Mouse (Mus musculus) midbrain, embryonic 10.5 days (tissue): Measurements from ENCODE around the gene Gm9945. TPM values are rescaled to one million over a fixed set of nuclear protein-coding genes. Genes with fewer than 3 reads are reported as not detected.

Experiments
- DNase-seq: peaks from one replicate; pipeline ENCODE4 v3.0.0-alpha.2; 2017; ENCODE audit warnings: low spot score
- H3K27ac ChIP-seq: fragments of 300-500 bp; sonication (generic); replicated peaks from 2 replicates; pipeline ENCODE4 v1.5.1; 2016; ENCODE audit warnings: mild to moderate bottlenecking
- H3K27me3 ChIP-seq: fragments of 300-500 bp; sonication (generic); 2 replicates; pipeline ENCODE4 v1.6.1; 2016; ENCODE audit warnings: low read depth, mild to moderate bottlenecking; ENCODE audit not compliant: poor library complexity, severe bottlenecking
- H3K36me3 ChIP-seq: fragments of 300-500 bp; sonication (generic); 2 replicates; pipeline ENCODE4 v1.6.1; 2016; ENCODE audit warnings: mild to moderate bottlenecking, moderate library complexity
- H3K4me1 ChIP-seq: fragments of 300-500 bp; sonication (generic); 2 replicates; pipeline ENCODE4 v1.6.1; 2016
- H3K4me3 ChIP-seq: fragments of 300-500 bp; sonication (generic); 2 replicates; pipeline ENCODE4 v1.5.1; 2016; ENCODE audit warnings: mild to moderate bottlenecking, moderate library complexity
- H3K9me3 ChIP-seq: fragments of 300-500 bp; sonication (generic); replicated peaks from 2 replicates; pipeline ENCODE4 v1.6.1; 2016; ENCODE audit warnings: mild to moderate bottlenecking
- WGBS: fragments of 180-500 bp; shearing (Covaris S2); methylation state at CpG from one replicate; pipeline ENCODE4 v1.1.7; 2016; 5-methylcytosine and 5-hydroxymethylcytosine counted together
- polyA plus RNA-seq: library from polyadenylated mRNA; unstranded; fragments of >200 nt; fragmentation: Nextera tagmentation; extraction: Ambion mirVana; gene quantifications from 2 replicates; pipeline ENCODE4 v1.2.1, GENCODE M21; 2016

Gene Gm9945
- polyA plus RNA-seq, 1 experiment from 2014 or later: not detected

DNA sequence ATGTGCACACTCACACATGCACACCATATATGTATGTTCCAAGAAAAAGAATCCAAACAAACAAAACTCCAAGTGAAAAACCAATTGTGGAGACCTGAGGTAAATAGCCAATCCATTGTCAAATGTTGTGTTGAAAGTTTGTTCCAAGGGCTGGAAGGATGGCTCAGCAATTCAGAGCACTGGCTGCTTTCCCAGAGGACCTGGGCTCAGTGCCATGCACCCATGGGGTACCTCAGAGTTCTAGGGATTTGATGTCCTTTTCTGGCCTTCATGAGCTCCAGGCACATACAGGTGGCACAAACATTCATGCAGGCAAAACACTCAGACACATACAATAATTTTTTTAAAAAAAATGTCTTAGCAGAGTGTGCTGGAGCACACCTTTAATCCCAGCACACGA lies 31.4 kb upstream of the Gm9945 start:
- no peaks in the 10 kb centered on the region; the same call in 1 of the 2 replicates for H3K27me3 ChIP-seq
- no peak overlapping the region for H3K4me3 ChIP-seq
- DNase-seq: no peak
- H3K36me3 ChIP-seq: no peaks in the 10 kb centered on the region
- no peaks in the 10 kb centered on the region for H3K9me3 ChIP-seq
- WGBS: 95% methylated on average over 1 of the region's 1 CpGs
- H3K4me1 ChIP-seq: no peaks in the 10 kb centered on the region
- H3K27ac ChIP-seq: no peak overlapping the region

DNA sequence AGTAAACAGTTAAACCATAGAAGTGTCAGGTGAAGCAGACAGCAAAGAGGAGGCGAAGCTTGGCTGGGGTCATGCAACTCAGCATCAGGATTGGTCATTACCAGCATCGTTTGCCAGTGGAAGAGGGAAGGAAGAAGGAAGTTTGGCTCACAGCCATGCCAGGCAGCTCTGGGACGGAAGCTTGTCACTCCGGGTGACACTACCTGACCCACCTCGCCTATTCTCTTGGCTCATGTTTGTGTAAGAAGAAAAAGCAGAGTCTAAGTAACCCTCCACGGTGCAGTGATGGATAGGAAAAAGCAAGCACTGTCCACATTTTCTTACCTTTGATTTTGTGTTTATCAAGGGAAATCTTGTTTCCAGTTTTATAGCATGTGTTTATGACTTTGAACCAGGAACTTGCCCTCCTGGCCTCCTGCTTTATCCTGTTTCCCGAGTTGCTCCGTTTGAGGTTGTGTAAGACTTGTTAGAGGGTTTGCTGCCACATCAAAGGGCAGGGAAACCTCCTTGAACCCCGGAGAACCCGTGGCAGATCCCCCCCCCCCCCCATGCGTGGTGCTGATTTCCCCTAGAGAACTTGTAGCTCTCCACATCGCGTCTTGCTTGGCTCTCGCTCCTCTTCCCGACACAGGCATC lies 29.8 kb upstream of the Gm9945 start:
- H3K4me3 ChIP-seq: no peak overlapping the region
- no peak for DNase-seq
- WGBS: 70% methylated on average over 15 of the region's 15 CpGs
- no peak overlapping the region for H3K27ac ChIP-seq
- H3K27me3 ChIP-seq: peaks cover 7% of the 10 kb centered on the region
- no peaks in the 10 kb centered on the region for H3K9me3 ChIP-seq
- H3K4me1 ChIP-seq: no peaks in the 10 kb centered on the region
- H3K36me3 ChIP-seq: no peaks in the 10 kb centered on the region

- WGBS: 78% methylated on average over 2 of the region's 2 CpGs
- H3K4me3 ChIP-seq: no peak overlapping the region
- no peak overlapping the region for H3K27ac ChIP-seq
- H3K36me3 ChIP-seq: no peaks in the 10 kb centered on the region
- no peak for DNase-seq
- H3K4me1 ChIP-seq: 0 out of 2 replicates have a peak, but pooled peaks cover under 1% of the 10 kb centered on the region
- no peaks in the 10 kb centered on the region for H3K9me3 ChIP-seq
- H3K27me3 ChIP-seq: peaks cover 18% of the 10 kb centered on the region
Observed at GRCm38 (mm10) chr11:53451361-53451760, 28.6 kb upstream of the Gm9945 start.

DNA sequence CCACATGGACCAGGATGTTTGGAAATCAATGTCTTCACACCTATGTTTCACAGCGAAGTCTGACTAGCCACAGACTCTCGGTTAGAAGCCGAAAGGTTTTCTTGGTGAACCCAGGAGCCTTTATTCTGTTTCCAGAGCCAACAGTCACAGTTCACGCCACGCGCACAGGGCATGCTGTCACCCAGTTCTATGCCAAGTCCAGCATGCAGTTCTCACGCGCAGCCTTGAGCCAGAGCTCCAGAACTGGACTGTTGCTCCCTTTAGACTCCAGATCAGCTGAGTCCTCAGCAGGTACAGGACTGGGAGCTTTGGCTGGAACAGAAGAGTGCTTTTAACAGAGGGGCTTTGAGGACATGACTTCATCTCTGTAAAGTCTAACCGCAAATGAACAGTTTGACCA lies 27.6 kb upstream of the Gm9945 start:
- H3K27me3 ChIP-seq: peaks cover 29% of the 10 kb centered on the region
- peaks cover 11% of the 10 kb centered on the region for H3K4me1 ChIP-seq
- no peak overlapping the region for H3K4me3 ChIP-seq
- DNase-seq: no peak
- no peaks in the 10 kb centered on the region for H3K36me3 ChIP-seq
- 95% methylated on average over 9 of the region's 9 CpGs for WGBS
- H3K27ac ChIP-seq: no peak overlapping the region
- H3K9me3 ChIP-seq: no peaks in the 10 kb centered on the region

GRCm38 (mm10) chr11:53453031-53453430 lies 26.9 kb upstream of the Gm9945 start:
- 81% methylated on average over 5 of the region's 5 CpGs for WGBS
- Histone ChIP-seq H3K27me3 (peaks cover 35% of the 10 kb centered on the region), H3K4me3 (no peak overlapping the region), H3K4me1 (peaks cover 14% of the 10 kb centered on the region), H3K36me3 (no peaks in the 10 kb centered on the region), H3K27ac (no peak overlapping the region), H3K9me3 (no peaks in the 10 kb centered on the region)
- DNase-seq: no peak

- Histone ChIP-seq H3K36me3 (no peaks in the 10 kb centered on the region), H3K27ac (peak within 1 kb of the TSS; percentile 68), H3K27me3 (peaks cover 72% of the 10 kb centered on the region), H3K4me3 (peak within 1 kb of the TSS; percentile 65), H3K4me1 (peaks cover 16% of the 10 kb centered on the region), H3K9me3 (no peaks in the 10 kb centered on the region)
- 5% methylated on average over 42 of the region's 42 CpGs for WGBS
- DNase-seq: peak; percentile 69
Observed at GRCm38 (mm10) chr11:53456474-53457371, 23.2 kb upstream of the Gm9945 start, which contains the start of the genes Gm10447 and Shroom1. Gm10447 (minus strand) TSS chr11:53457110. Shroom1 (plus strand) TSS chr11:53457205.

DNA sequence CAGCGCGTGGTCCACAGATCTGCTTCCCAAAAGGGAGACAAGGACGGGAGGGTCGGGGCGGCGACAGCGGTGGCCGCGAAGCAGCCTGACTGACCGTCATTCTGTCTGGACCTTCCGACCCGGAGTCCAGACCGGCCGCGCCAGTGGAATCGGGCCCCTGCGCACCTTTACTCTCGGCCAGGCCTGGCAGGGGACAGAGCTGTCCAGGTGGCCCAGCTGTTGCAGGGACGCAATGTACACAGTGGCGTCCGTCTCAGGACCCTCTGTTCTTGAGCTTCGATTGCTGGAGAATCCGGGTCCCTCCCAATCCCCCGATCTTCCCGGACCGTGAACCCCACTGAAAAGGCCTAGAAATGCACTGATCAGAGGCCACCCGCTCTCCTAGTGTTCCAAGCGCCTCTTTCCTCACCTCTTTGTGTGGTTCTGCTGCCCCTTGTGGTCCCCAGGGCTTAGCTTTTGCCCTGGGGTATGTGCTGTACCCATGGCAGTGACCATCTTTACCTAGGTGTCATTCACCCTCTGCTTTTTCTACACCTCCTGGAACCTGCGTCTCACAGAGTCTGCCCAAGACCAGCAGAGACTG lies 22.5 kb upstream of the Gm9945 start:
- no peaks in the 10 kb centered on the region for H3K9me3 ChIP-seq
- H3K36me3 ChIP-seq: no peaks in the 10 kb centered on the region
- peak overlapping the region; percentile 65 for H3K4me3 ChIP-seq
- no peak for DNase-seq
- peaks cover 19% of the 10 kb centered on the region for H3K4me1 ChIP-seq
- H3K27ac ChIP-seq: peak overlapping the region; percentile 68
- peaks cover 79% of the 10 kb centered on the region for H3K27me3 ChIP-seq
- WGBS: 3% methylated on average over 28 of the region's 29 CpGs

DNA sequence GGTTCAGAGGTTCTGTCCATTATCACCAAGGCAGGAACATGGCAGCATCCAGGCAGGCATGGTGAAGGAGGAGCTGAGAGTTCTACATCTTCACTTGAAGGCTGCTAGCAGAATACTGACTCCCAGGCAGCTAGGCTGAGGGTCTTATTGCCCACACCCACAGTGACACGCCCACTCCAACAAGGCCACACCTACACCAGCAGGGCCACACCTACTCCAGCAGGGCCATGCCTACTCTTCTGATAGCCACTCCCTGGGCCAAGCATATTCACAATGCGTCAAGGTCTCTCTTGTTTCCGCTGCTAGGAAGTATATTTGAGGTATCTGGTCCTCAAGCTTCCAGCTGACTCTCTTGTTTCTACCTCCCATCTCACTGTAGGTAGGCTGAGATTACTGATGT lies 21.0 kb upstream of the Gm9945 start:
- no peaks in the 10 kb centered on the region for H3K9me3 ChIP-seq
- 66% methylated on average over 3 of the region's 3 CpGs for WGBS
- H3K4me1 ChIP-seq: peaks cover 29% of the 10 kb centered on the region
- no peak overlapping the region for H3K27ac ChIP-seq
- no peak overlapping the region for H3K4me3 ChIP-seq
- H3K27me3 ChIP-seq: peaks cover 95% of the 10 kb centered on the region
- DNase-seq: no peak
- H3K36me3 ChIP-seq: no peaks in the 10 kb centered on the region

DNA sequence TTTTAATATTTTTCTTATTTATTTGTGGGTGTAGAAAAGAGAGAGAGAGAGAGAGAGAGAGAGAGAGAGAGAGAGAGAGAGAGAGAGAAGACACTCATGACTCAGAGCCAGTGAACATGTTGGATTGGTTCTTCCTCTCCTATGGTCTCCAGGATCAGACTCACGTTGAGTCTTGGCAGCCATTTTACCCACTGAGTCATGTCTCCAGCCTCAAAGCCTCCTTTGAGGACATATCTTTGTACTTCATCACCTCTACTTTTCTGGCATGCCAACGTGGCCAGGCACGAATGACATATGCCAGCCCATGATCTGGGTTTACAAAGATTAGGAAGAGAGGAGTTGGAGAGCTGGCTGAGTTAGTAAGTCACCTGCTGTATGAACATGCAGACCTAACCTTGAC lies 19.8 kb upstream of the Gm9945 start:
- 87% methylated on average over 3 of the region's 3 CpGs for WGBS
- peaks cover 6% of the 10 kb centered on the region; the same call in 1 of the 2 replicates for H3K9me3 ChIP-seq
- no peak for DNase-seq
- H3K36me3 ChIP-seq: no peaks in the 10 kb centered on the region
- no peak overlapping the region for H3K4me3 ChIP-seq
- H3K27me3 ChIP-seq: peaks cover 100% of the 10 kb centered on the region
- H3K27ac ChIP-seq: no peak overlapping the region
- H3K4me1 ChIP-seq: peaks cover 31% of the 10 kb centered on the region

DNA sequence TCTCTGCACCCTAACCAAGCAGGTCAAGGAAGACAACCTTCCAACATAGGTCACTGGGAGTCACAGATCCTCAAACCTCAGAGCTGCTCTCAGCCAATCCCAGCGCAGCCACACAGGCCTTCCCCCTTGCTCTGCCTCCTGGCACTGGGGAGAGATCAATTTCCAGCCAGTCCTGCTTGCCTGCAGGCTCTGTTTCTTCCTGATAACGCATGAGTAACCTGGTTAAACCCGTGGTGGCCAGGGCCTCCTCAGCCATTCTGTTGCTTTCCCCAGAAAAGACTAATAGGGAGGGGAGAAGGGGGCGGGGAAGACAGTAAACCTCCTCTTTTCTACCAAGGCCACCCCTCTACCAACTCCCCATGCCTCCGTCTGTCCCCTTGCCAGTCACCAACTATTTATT lies 18.2 kb upstream of the Gm9945 start:
- Histone ChIP-seq H3K27me3 (peaks cover 100% of the 10 kb centered on the region), H3K9me3 (peaks cover 6% of the 10 kb centered on the region; the same call in 1 of the 2 replicates), H3K27ac (no peak overlapping the region), H3K36me3 (no peaks in the 10 kb centered on the region), H3K4me3 (no peak overlapping the region), H3K4me1 (peaks cover 34% of the 10 kb centered on the region)
- no peak for DNase-seq
- WGBS: 28% methylated on average over 5 of the region's 5 CpGs

DNA sequence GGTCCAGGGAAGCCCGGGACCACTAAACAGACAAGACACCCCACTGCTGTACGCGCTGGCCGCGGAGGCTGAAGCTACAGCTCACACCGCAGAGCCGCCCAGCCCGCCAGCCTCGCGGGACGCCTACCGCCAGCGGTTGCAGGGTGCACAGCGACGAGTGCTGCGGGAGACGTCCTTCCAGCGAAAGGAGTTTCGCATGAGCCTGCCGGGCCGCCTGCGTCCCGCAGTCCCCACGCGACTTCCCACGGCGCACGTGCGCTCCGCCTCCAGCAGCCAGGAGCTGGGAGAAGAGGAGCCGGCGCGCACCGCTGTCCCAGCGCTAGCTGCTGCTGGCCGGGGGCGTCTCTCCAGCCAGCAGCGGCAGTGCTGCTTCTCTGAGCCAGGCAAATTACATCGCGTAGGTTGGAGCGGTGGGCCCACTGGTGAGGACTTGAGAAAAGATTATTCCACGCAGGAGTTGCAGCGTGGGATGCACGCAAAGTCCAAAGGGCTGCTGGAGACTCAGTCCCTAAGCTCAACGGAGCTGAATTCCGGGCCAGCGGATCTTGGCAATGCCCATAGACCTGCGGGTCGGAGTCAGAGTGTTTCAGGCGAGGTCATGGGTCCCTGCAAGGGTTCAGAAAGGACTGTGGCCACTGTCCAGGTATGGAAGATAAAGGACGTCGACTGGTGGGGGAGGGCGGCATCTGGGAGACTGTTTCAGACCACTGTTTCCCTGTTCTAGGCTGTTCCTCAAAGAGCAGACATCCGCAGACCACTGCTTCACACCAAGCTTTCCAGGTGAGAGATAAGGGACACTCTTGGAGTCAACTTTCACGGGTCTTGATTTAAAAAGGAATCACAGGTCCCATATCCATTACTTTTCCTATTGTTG lies 16.2 kb upstream of the Gm9945 start:
- H3K36me3 ChIP-seq: no peaks in the 10 kb centered on the region
- H3K27ac ChIP-seq: no peak overlapping the region
- WGBS: 7% methylated on average over 55 of the region's 55 CpGs
- peaks cover 100% of the 10 kb centered on the region for H3K27me3 ChIP-seq
- DNase-seq: peak; percentile 61
- peaks cover 6% of the 10 kb centered on the region; the same call in 1 of the 2 replicates for H3K9me3 ChIP-seq
- peak overlapping the region; percentile 51 for H3K4me3 ChIP-seq
- H3K4me1 ChIP-seq: peaks cover 28% of the 10 kb centered on the region
